Mouse (Mus musculus): ENCODE results near the gene Glce. TPM values are rescaled to one million over a fixed set of nuclear protein-coding genes. Genes with fewer than 3 reads are reported as not detected.

Glce gene
- total and polyA plus RNA-seq, 2 experiments from 2014 or later: 6.1 to 8.8 TPM

DNA sequence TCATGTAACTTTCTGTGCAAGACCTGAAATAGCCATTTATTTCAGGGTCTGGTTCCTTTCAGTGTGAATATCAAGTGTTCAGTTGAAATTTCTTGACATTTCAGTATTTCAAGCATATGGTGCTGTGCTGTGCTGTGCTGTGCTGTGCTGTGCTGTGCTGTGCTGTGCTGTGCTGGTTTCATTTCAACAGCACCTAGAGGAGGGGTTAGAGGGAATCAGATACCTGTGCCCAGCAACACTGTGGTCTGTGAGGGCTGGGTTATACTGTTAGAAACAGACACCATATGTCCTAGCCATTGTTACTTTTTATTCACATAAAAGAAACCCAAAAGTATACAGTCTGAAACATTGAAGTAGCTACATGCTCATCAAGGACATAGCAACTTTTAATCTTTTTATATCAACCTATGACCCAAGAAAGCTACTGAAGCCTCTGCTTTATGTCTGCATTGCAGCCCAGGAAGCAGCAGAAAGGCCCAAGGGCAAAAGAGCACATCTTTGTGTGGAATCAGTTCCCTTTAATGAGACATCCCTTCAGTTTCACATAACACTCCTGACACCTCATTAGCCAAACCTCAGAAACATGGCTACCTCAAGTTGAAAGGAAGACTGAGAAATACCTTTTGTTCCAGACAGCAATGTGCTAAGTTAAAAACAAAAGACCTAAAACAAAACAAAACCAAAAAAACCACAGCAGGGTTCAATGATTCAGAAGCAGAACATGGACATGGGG, 42.3 kb downstream of the Glce start:
- Histone ChIP-seq H3K4me3 (ENCODE audit: low read depth, low read length) (no peak overlapping the region), H3K9me3 (replicated peaks; ENCODE audit: control insufficient read depth, low read length) (no peaks in the 10 kb centered on the region), H3K9ac (replicated peaks; ENCODE audit: low read depth, low read length) (no peak overlapping the region), H3K4me2 (ENCODE audit: low read depth, low read length) (no peak overlapping the region), H3K36me3 (replicated peaks; ENCODE audit: control insufficient read depth, insufficient read depth, low read length) (no peaks in the 10 kb centered on the region), H3K27me3 (ENCODE audit: control insufficient read depth, insufficient read depth, low read length) (no peaks in the 10 kb centered on the region), H3K27ac (ENCODE audit: low read depth) (no peak overlapping the region), H3K4me1 (ENCODE audit: control insufficient read depth, insufficient read depth) (peaks cover 4% of the 10 kb centered on the region; the same call in 1 of the 2 replicates)
- TF ChIP-seq EP300 (IDR thresholded peaks at IDR 0.05; ENCODE audit: low read depth) (no peak), CTCF (IDR thresholded peaks at IDR 0.05; ENCODE audit: low read depth) (no peak)
- ATAC-seq (ENCODE audit: insufficient read depth, low read depth) (no peak), DNase-seq (ENCODE audit: low spot score) (no peak)

DNA sequence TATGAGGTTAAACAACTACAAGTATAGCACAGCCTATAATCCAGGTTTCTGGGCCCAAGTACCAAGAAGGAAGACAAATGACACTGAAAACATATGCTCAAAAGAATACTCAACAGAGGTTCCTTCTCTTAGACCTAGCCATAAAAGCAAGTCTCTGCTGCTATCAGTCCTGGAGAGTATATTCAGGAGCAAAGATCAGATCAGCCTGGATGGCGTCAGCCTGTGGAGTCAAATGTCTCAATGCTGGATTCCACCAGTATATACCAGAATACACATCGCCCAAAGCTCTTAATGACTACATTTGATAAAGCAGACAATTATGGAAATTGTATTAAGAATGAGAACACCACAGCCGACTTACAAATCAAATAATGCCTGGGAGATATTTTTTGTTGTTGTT, 60.2 kb downstream of the Glce start:
- WGBS: 90% methylated on average over 3 of the region's 3 CpGs
- ATAC-seq (ENCODE audit: insufficient read depth, low read depth): no peak
- TF ChIP-seq EP300 (IDR thresholded peaks at IDR 0.05; ENCODE audit: low read depth) (no peak), CTCF (IDR thresholded peaks at IDR 0.05; ENCODE audit: low read depth) (no peak)

DNA sequence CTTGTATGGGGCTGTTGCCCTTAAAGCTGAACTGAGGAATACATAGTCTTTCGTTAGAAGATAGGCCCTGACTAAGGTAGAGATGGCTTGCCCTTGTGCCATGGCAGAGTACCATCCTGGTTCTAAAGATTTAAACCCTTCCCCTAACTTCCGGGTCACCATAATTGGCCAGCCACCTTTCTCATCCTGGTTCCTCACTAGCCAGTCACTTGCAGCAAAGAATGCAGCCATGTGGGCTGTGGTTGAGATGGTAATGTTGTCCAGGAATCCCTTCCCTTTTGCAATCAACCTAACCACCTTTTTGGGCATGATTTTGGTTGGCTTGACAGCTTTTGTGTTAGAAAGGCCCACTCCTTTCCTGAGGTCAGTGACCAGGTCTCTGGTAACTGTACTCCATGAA, 62.0 kb downstream of the Glce start:
- H3K27me3 ChIP-seq (ENCODE audit: control insufficient read depth, insufficient read depth, low read length): no peaks in the 10 kb centered on the region
- ATAC-seq (ENCODE audit: insufficient read depth, low read depth): no peak
- no peak for DNase-seq (ENCODE audit: low spot score)
- no peak overlapping the region for H3K4me3 ChIP-seq (ENCODE audit: low read depth, low read length)
- no peak overlapping the region for H3K9ac ChIP-seq (replicated peaks; ENCODE audit: low read depth, low read length)
- WGBS: 75% methylated on average over 2 of the region's 2 CpGs
- H3K4me2 ChIP-seq (ENCODE audit: low read depth, low read length): no peak overlapping the region
- H3K4me1 ChIP-seq (ENCODE audit: control insufficient read depth, insufficient read depth): 0 out of 2 replicates have a peak, but pooled peaks cover 3% of the 10 kb centered on the region
- no peak overlapping the region for H3K27ac ChIP-seq (ENCODE audit: low read depth)
- no peaks in the 10 kb centered on the region for H3K36me3 ChIP-seq (replicated peaks; ENCODE audit: control insufficient read depth, insufficient read depth, low read length)
- no peaks in the 10 kb centered on the region for H3K9me3 ChIP-seq (replicated peaks; ENCODE audit: control insufficient read depth, low read length)
- no peak for TF ChIP-seq CTCF (IDR thresholded peaks at IDR 0.05; ENCODE audit: low read depth)
- TF ChIP-seq EP300 (IDR thresholded peaks at IDR 0.05; ENCODE audit: low read depth): no peak

More for the DNA sequence above, 60.2 kb downstream of the Glce start:
- DNase-seq (ENCODE audit: low spot score): no peak
- no peak overlapping the region for H3K4me3 ChIP-seq (ENCODE audit: low read depth, low read length)
- no peaks in the 10 kb centered on the region for H3K36me3 ChIP-seq (replicated peaks; ENCODE audit: control insufficient read depth, insufficient read depth, low read length)
- no peaks in the 10 kb centered on the region for H3K9me3 ChIP-seq (replicated peaks; ENCODE audit: control insufficient read depth, low read length)
- no peak overlapping the region for H3K4me2 ChIP-seq (ENCODE audit: low read depth, low read length)
- 0 out of 2 replicates have a peak, but pooled peaks cover 3% of the 10 kb centered on the region for H3K4me1 ChIP-seq (ENCODE audit: control insufficient read depth, insufficient read depth)
- H3K27ac ChIP-seq (ENCODE audit: low read depth): no peak overlapping the region
- H3K27me3 ChIP-seq (ENCODE audit: control insufficient read depth, insufficient read depth, low read length): no peaks in the 10 kb centered on the region
- no peak overlapping the region for H3K9ac ChIP-seq (replicated peaks; ENCODE audit: low read depth, low read length)

DNA sequence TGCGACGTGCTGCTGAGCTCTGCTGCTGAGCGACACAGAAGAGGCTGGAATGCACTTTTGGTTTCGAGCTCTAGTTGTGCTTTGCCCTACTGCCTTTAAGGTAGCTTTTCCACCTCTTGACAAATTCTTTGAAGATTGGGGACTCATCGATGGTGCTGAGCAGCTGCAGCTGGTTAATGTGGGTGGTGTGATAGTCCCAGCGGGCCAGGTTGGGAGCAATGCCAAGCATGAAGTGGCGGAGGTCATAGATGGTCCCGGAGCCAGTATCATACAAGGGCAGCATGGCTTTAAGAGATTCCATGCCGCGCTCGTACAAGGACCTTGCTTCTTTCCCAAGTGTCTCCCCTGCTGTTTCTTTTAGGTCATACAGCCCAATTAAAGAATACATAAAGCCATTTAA, 62.5 kb downstream of the Glce start:
- Histone ChIP-seq H3K4me1 (ENCODE audit: control insufficient read depth, insufficient read depth) (0 out of 2 replicates have a peak, but pooled peaks cover 3% of the 10 kb centered on the region), H3K36me3 (replicated peaks; ENCODE audit: control insufficient read depth, insufficient read depth, low read length) (no peaks in the 10 kb centered on the region), H3K9ac (replicated peaks; ENCODE audit: low read depth, low read length) (no peak overlapping the region), H3K4me3 (ENCODE audit: low read depth, low read length) (peak overlapping the region; percentile 19), H3K27me3 (ENCODE audit: control insufficient read depth, insufficient read depth, low read length) (no peaks in the 10 kb centered on the region), H3K4me2 (ENCODE audit: low read depth, low read length) (peak overlapping the region; percentile 36), H3K9me3 (replicated peaks; ENCODE audit: control insufficient read depth, low read length) (no peaks in the 10 kb centered on the region), H3K27ac (ENCODE audit: low read depth) (no peak overlapping the region)
- WGBS: 44% methylated on average over 11 of the region's 11 CpGs
- DNase-seq (ENCODE audit: low spot score) (peak; percentile 45), ATAC-seq (ENCODE audit: insufficient read depth, low read depth) (peak; percentile 77)
- TF ChIP-seq CTCF (IDR thresholded peaks at IDR 0.05; ENCODE audit: low read depth) (no peak), EP300 (IDR thresholded peaks at IDR 0.05; ENCODE audit: low read depth) (no peak)

DNA sequence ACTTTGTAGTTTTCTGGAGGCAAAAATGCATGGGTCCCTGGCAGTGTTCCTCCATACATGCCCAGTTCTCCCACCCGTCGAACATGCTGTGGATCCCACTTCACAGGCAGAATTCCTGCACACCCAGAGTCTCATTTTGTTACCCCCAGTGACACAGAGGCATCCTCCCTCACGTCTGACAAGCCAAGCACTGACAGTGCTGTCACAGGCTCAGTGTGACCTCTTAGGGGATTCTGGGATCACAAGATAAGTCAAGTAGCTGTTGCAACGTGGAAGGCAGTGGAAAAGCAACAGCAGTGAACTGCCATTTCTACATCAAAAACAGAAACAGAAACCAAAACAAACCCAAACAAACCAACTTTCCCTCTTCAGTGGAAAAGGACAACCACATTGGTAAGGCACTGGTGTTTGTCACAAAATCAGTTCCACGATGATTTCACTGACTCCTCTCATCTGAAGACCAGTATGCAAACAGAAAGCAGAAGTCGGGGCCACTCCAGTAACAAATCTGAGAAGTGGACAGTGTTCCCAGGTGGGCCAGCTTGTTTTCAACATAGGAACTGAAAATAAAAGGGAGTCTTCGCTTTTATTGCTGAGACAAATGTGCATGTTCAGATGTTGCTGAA, 64.5 kb downstream of the Glce start:
- no peaks in the 10 kb centered on the region for H3K9me3 ChIP-seq (replicated peaks; ENCODE audit: control insufficient read depth, low read length)
- TF ChIP-seq CTCF (IDR thresholded peaks at IDR 0.05; ENCODE audit: low read depth): no peak
- no peak for TF ChIP-seq EP300 (IDR thresholded peaks at IDR 0.05; ENCODE audit: low read depth)
- 0 out of 2 replicates have a peak, but pooled peaks cover 3% of the 10 kb centered on the region for H3K4me1 ChIP-seq (ENCODE audit: control insufficient read depth, insufficient read depth)
- no peak overlapping the region for H3K9ac ChIP-seq (replicated peaks; ENCODE audit: low read depth, low read length)
- 49% methylated on average over 7 of the region's 7 CpGs for WGBS
- no peak for DNase-seq (ENCODE audit: low spot score)
- H3K27me3 ChIP-seq (ENCODE audit: control insufficient read depth, insufficient read depth, low read length): no peaks in the 10 kb centered on the region
- no peaks in the 10 kb centered on the region for H3K36me3 ChIP-seq (replicated peaks; ENCODE audit: control insufficient read depth, insufficient read depth, low read length)
- ATAC-seq (ENCODE audit: insufficient read depth, low read depth): no peak
- no peak overlapping the region for H3K4me2 ChIP-seq (ENCODE audit: low read depth, low read length)
- no peak overlapping the region for H3K27ac ChIP-seq (ENCODE audit: low read depth)
- no peak overlapping the region for H3K4me3 ChIP-seq (ENCODE audit: low read depth, low read length)

Data from heart, postnatal 0 days (tissue).